Mouse (Mus musculus) brain, embryonic 14.5 days (tissue): ENCODE data around the gene Exoc3l4.

ENCODE experiments used
- CTCF ChIP-seq: fragments of 200-500 bp; IDR thresholded peaks from 2 replicates; pipeline ENCODE4 v1.5.1; 2012; ENCODE audit warnings: inconsistent platforms, mild to moderate bottlenecking, moderate library complexity, borderline replicate concordance; ENCODE audit not compliant: insufficient read depth, insufficient read length; ENCODE audit errors: extremely low read depth
- POLR2A ChIP-seq: fragments of 200-500 bp; IDR thresholded peaks from 2 replicates; pipeline ENCODE4 v1.6.1; 2012; ENCODE audit warnings: mild to moderate bottlenecking, inconsistent platforms, borderline replicate concordance; ENCODE audit not compliant: poor library complexity, insufficient read depth, insufficient read length, severe bottlenecking; ENCODE audit errors: extremely low read depth

GRCm38 (mm10) chr12:111450359-111450758 lies 33.5 kb downstream of the Exoc3l4 start:
- TF ChIP-seq POLR2A, result no peak
- TF ChIP-seq CTCF, result no peak
